Mouse (Mus musculus): Measurements from ENCODE around the gene Btbd9.

GRCm38 (mm10) chr17:30312688-30313087 lies 263.6 kb downstream of the Btbd9 start:
- TF ChIP-seq CTCF (conservative IDR thresholded peaks at IDR 0.05; ENCODE audit: insufficient read depth, insufficient read length, low read depth, low read length) = no peak
- TF ChIP-seq POLR2A (IDR thresholded peaks at IDR 0.05; ENCODE audit: low read depth, low read length) = no peak
